Mouse (Mus musculus) right cerebral cortex, adult 18-20 months (tissue): ENCODE data around the gene Btbd3.

Experiments
- DNase-seq: peaks from one replicate; pipeline ENCODE4 v3.0.0; 2022; ENCODE audit warnings: mixed read lengths

The Btbd3 gene

GRCm38 (mm10) chr2:138256411-138256810 is at the start of gene Btbd3:
Btbd3 (plus strand) TSS chr2:138256565.
- DNase-seq = peak; percentile 95

GRCm38 (mm10) chr2:138215561-138215960 is 40.8 kb upstream of the Btbd3 start:
- DNase-seq = peak; percentile 13

- peak; percentile 22 for DNase-seq
Observed at GRCm38 (mm10) chr2:138220269-138220668, 36.1 kb upstream of the Btbd3 start.

GRCm38 (mm10) chr2:138232247-138232646 is 24.1 kb upstream of the Btbd3 start:
- no peak for DNase-seq

GRCm38 (mm10) chr2:138236149-138236548 is 20.2 kb upstream of the Btbd3 start:
- no peak for DNase-seq

- DNase-seq = no peak
Observed at GRCm38 (mm10) chr2:138242452-138242851, 13.9 kb upstream of the Btbd3 start.

GRCm38 (mm10) chr2:138245631-138246289 is 10.6 kb upstream of the Btbd3 start:
- DNase-seq = peak; percentile 69

GRCm38 (mm10) chr2:138247986-138248385 is 8.4 kb upstream of the Btbd3 start:
- no peak for DNase-seq

GRCm38 (mm10) chr2:138256851-138257471 is 596 bp downstream of the Btbd3 start:
- no peak for DNase-seq

GRCm38 (mm10) chr2:138257692-138258315 is 1.4 kb downstream of the Btbd3 start:
- DNase-seq = no peak

- DNase-seq = no peak
Observed at GRCm38 (mm10) chr2:138261140-138261539, 4.8 kb downstream of the Btbd3 start.

- no peak for DNase-seq
Observed at GRCm38 (mm10) chr2:138262885-138263284, 6.5 kb downstream of the Btbd3 start.

- DNase-seq = no peak
Observed at GRCm38 (mm10) chr2:138265356-138266005, 9.1 kb downstream of the Btbd3 start.

- DNase-seq = no peak
Observed at GRCm38 (mm10) chr2:138266679-138267078, 10.3 kb downstream of the Btbd3 start.

- DNase-seq = no peak
Observed at GRCm38 (mm10) chr2:138267852-138268513, 11.6 kb downstream of the Btbd3 start.

GRCm38 (mm10) chr2:138269330-138269729 is 13.0 kb downstream of the Btbd3 start:
- DNase-seq = no peak

- DNase-seq = no peak
Observed at GRCm38 (mm10) chr2:138273404-138274073, 17.2 kb downstream of the Btbd3 start.

GRCm38 (mm10) chr2:138274086-138274485 is 17.7 kb downstream of the Btbd3 start:
- DNase-seq = no peak

- DNase-seq = peak; percentile 85
Observed at GRCm38 (mm10) chr2:138277842-138278691, 21.7 kb downstream of the Btbd3 start.

- DNase-seq = no peak
Observed at GRCm38 (mm10) chr2:138278853-138279640, 22.7 kb downstream of the Btbd3 start.

GRCm38 (mm10) chr2:138279641-138280040 is 23.3 kb downstream of the Btbd3 start:
- no peak for DNase-seq
